Mouse (Mus musculus) layer of hippocampus, adult 9-10 months (tissue): ENCODE results near the gene Vkorc1.
"Not testable (repeated sequence)": the region's sequence is repeated elsewhere in the genome, so short reads cannot be mapped to it uniquely, and the experiment has no call there.

Source experiments
- DNase-seq: peaks from one replicate; pipeline ENCODE4 v3.0.0; 2022; ENCODE audit warnings: low spot score

Vkorc1 gene

DNA sequence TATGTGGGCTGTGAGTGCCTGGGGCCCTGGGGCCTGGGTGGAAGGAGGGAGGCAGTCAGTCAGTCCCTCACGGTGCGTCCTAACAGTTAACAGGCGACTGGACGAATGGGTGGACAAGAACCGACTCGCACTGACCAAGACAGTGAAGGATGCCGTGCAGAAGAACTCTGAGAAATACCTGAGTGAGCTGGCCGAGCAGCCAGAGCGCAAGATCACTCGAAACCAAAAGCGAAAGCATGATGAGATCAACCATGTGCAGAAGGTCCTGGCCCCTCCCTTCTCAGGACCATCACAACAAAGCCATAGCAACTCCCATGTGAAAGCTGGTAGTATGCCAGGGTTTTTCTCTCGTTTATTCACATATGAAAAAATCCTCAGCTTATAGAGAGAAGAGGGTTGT, 19.9 kb upstream of the Vkorc1 start:
- DNase-seq = no peak

- DNase-seq = no peak
Measured at GRCm38 (mm10) chr7:127912938-127913337, 17.5 kb upstream of the Vkorc1 start.

DNA sequence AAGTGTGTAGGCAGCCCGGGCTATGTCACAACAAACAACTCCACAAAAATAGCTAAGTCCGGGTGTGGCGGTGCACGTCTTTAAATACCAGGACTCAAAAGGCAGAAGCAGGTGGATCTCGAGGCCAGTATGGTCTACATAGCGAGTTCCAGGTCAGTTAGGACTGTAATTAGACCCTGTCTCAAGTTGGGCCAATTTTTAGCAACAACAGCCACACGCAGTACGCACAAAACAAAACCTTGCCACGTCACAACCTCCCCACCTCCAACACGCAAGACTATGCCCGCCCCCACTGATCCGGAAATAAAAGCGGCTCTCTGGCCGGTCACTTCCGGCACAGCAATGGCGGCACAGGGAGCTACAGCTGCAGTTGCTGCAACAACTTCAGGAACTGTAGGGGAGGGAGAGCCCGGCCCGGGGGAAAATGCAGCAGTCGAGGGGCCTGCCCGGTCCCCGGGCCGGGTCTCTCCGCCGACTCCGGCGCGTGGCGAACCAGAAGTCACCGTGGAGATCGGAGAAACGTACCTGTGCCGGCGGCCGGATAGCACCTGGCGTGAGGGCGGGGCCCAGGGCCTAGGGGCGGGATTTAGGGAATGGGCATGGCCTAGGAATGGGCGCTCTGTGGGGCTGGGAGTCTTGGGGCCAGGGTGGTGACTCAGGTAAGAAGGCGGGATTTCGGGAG, 16.9 kb upstream of the Vkorc1 start, which contains the start of gene Kat8:
Kat8 (plus strand) TSS at position 327 of the 682 bp plus-strand sequence.
- DNase-seq = peak; percentile 77

DNA sequence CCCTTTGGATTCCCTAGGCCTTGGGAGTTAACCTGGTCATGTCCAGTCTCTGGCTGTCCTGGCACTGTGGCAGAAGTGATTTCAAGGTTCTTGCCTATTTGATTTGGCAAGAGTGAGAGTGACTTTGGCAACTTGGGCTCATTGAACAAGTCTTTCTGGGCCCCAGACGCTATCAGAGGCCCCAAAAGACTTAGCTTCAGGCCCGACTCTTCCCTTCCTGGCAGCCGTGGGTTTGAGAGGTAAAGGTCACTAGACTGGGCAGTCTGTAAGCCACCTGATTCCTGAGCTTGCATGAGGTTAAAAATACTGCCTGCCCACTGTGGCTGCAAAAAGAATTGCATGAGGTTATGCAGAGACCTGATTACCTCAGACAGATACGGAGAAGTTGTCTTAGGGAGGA, 13.2 kb upstream of the Vkorc1 start:
- no peak for DNase-seq

DNA sequence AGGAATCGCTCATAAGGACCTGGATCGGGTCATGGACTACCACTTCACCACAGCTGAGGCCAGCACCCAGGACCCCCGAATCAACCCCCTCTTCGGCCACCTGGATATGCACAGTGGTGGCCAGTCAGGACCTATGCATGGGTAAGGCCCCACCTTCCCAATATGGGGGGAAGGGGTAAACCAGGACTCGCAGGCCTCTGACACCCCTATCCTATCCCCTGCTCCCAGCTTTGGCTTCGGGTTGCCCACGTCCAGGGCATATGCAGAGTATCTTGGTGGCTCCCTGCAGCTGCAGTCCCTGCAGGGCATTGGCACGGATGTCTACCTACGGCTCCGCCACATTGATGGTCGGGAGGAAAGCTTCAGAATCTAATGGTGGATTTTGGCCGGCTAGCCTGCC, 12.5 kb upstream of the Vkorc1 start:
- DNase-seq = no peak

DNA sequence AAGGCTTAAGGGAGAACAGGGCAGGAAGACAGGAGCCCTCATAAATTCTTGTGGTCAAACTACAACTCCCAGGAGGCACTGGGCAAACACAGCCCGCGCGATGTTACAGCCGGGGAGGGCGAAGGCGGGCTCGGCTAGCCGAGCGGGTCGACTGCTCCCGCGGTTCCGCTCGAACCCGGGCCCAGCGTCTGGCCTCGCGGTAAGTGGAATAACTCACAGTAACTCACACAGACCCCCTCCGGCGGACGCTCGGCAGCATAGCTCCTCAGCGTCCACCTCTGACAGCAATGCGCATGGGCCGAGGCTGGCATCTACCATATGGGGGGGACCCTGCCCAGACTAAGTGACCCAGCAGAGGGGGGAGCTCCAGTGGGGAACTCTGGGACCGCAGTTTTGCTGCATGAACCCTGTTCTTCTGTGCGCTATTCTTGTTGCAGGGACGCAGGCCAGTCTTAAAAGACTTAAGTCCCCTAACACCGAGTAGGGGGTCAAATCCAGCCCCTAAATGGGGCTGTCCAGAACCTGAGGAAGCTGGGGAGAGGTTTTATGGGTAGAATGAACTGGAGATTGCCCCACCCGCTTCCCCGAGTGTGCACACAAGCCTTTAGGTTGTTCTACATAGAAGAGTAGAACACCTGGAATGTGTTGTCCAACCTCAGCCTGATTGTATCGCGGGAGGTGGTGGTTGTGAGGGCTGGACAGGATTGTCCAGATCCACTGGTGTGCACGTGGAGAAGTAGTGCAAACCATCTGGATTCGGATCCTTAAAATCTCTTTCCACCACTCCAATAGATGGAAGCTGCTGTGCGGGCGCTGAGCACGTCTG, 8.8 kb upstream of the Vkorc1 start, which contains the start of gene Bckdk:
Bckdk (plus strand) TSS at position 112 of the 826 bp plus-strand sequence.
- DNase-seq = peak; percentile 52

- no peak for DNase-seq
Measured at GRCm38 (mm10) chr7:127901772-127902171, 6.4 kb upstream of the Vkorc1 start.

GRCm38 (mm10) chr7:127899997-127900396, 4.6 kb upstream of the Vkorc1 start:
- DNase-seq = no peak

DNA sequence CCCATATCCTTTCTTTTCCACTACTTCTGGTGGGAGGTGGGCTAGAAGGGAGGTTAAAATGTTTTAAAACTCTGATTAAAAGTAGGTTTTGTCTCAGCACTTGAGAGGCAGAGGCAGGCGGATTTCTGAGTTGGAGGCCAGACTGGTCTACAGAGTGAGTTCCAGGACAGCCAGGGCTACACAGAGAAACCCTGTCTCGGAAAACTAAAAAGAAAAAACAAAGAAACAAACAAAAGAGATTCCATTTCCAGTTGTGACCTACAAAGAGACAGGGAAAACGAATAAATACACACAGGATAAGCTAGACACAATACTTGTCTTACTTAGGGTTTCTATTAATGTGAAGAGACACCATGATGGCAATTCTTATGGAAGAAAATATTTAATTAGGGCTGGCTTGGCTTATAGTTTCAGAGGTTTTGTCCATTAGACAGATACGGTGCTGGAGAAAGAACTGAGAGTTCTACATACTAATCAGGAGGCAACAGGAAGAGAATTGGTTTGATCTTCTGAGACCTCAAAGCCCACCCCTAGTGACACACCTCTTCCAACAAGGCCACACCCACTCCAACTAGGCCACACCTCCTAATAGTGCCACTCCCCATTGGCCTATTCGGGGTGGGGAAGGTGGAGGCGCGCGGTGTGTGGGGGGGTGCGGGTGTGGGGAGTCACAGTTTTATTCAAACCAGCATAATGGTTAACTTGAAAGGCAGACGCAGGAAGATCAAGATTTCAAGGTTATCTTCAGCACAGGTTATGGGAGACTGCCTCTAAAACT, 3.0 kb upstream of the Vkorc1 start:
- DNase-seq = no peak

- no peak for DNase-seq
Measured at GRCm38 (mm10) chr7:127897542-127897941, 2.1 kb upstream of the Vkorc1 start.

DNA sequence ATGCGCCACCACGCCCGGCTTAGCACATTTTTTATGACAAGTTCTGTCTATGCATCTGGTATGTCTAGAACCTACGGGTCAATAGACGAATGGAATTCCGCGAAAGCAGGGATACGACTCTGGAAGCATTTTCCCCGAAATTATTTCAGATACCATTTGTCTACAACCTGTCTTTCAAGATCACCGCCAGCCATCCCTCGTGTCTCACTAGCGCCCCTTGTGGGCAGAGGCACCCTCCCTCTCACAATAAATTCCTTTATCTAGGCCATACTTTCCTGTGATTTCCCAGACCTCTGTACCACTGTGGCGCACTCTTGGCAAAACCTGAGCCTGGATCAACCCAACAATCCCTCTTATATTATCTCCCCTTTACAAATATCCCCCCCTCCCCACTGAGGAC, 967 bp upstream of the Vkorc1 start:
- peak; percentile 58 for DNase-seq

GRCm38 (mm10) chr7:127895891-127896290, 474 bp upstream of the Vkorc1 start:
- DNase-seq = not testable (repeated sequence)

DNA sequence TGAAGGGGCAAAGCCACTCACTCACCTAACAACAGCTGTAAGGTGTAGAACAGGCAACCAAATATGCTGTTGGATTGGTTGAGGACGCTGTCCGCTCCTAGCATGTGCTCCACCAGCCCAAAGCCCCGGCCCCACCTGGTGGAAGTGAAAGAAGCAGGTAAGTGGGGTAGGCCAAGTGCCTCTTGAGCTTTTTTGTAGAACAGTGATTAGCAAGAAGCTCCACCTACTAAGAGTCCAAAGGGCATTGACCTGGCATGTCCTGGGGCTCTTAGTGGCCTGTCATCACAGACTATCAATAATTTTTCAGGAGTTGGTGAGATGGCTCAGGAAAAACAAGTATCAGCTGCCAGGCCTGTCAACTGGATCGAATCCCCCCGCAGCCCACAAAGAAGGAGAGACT, 937 bp downstream of the Vkorc1 start:
- no peak for DNase-seq

DNA sequence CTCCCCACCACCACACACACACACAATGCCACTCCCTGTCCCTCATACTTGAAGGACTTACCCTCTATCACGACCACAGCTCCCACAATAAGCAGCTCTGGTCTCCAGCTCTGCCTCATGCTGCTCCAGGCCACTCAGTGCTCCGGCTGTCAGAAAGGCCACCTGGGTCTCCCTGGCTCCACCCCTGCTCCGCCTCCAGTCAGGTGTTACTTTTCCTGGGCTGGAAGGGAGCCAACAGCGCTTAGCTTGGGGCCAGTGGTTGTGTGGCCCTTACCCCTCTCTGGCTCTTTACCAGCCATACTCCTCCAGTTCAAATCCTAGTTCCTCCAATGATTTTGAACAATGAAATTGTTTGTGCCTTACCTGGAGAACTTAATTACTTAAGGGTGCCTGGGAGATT, 4.6 kb downstream of the Vkorc1 start, which contains the start of gene Prss53:
Prss53 (minus strand) TSS at position 173 of the 400 bp plus-strand sequence.
- DNase-seq = no peak

DNA sequence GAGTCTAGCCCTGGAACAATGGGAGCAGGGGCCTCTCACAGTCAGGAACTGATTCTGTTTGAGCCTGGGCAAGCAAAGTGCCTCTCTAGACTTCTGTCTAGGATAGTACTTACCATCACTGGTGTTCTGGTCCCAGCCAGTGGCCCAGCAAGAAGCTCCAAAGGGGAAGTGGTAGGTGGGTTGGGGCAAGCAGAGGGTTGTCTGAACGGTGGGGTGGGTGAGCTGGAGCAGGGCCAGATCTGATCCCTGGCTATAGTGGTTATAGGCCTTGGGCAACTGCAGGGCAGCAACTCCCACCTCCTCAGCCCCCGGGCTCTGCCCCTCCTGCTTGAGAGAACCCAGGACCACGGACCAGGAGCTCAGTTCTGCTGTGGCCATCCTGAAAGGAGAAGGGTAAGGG, 6.6 kb downstream of the Vkorc1 start:
- DNase-seq = no peak

DNA sequence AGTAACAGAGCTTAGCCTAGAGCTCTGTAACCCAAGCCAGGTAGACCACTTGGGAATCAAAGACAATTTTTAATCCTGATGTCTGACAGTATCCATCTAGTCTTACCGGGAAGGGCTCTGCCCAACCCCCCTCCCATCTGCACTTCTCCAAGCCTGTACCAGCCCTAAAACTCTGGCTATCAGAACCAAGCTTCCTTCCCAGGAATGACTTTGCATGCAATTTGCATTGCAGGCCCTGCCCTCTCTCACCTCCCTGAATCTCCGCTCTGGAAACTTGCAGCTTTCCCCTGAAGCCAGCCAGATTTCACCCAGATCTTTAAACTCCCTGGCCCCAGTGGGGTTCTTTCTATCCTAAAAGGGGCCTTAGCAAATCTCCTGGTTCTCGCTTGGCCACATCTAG, 7.6 kb downstream of the Vkorc1 start:
- no peak for DNase-seq

GRCm38 (mm10) chr7:127887191-127887590, 8.2 kb downstream of the Vkorc1 start:
- no peak for DNase-seq

DNA sequence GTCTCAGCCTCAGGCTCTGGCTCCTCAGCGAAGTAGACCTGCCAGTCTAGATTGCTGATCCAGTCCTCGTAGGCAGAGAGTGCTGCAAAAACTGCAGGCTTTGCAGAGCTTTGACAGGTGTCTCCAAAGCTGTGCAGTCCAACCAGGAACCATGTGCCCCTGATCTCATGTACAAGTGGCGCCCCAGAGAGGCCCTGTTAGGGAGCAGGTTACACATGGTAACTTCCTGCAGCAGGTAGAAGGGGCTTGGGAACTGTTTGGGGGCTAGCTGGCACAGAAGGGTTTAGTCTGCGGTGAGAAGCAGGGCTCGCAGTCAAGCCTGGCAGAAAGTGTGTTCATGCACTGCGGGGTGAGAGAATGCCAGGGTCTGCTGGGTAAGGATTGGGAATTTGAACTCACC, 8.9 kb downstream of the Vkorc1 start:
- DNase-seq = no peak

DNA sequence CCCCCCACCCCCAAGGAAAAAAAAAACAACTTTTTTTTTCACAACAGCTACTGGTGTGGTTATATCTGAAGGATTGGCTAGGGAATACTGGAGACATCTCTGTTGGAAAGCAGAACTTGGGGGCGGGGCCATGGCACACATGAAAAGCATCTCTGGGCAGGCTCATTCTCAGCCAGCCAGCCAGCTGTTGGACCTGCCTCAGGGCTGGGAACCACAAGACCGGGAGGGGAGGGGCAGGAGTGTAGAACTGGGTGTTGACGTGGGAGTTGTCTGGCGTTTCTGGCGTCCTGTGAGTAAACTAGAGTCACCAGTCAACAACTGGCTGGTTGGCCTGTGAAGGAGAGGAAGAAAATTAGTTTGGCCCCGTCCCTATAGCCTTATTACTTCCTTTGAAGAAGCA, 9.5 kb downstream of the Vkorc1 start:
- DNase-seq = no peak

- DNase-seq = no peak
Measured at GRCm38 (mm10) chr7:127880431-127880830, 15.0 kb downstream of the Vkorc1 start.

- no peak for DNase-seq
Measured at GRCm38 (mm10) chr7:127879301-127879700, 16.1 kb downstream of the Vkorc1 start.
